Mouse (Mus musculus): ENCODE results near the gene 9430097D07Rik.

Gene 9430097D07Rik

GRCm38 (mm10) chr2:32597248-32597647 is 21.8 kb upstream of the 9430097D07Rik start:
- DNase-seq (ENCODE audit: low spot score), result no peak

- no peak for DNase-seq (ENCODE audit: low spot score)
Measured at GRCm38 (mm10) chr2:32596725-32597124, 21.2 kb upstream of the 9430097D07Rik start.

GRCm38 (mm10) chr2:32591249-32591648 is 15.8 kb upstream of the 9430097D07Rik start:
- no peak for DNase-seq (ENCODE audit: low spot score)

- no peak for DNase-seq (ENCODE audit: low spot score)
Measured at GRCm38 (mm10) chr2:32590224-32590623, 14.7 kb upstream of the 9430097D07Rik start.

- DNase-seq (ENCODE audit: low spot score), result no peak
Measured at GRCm38 (mm10) chr2:32589213-32589795, 13.8 kb upstream of the 9430097D07Rik start.

GRCm38 (mm10) chr2:32587731-32588321 is 12.3 kb upstream of the 9430097D07Rik start:
- DNase-seq (ENCODE audit: low spot score), result no peak

- DNase-seq (ENCODE audit: low spot score), result peak; percentile 73
Measured at GRCm38 (mm10) chr2:32586871-32587351, 11.4 kb upstream of the 9430097D07Rik start, which contains the start of gene St6galnac4. Gene St6galnac4 (plus strand): TSS chr2:32587095.

- no peak for DNase-seq (ENCODE audit: low spot score)
Measured at GRCm38 (mm10) chr2:32585149-32585714, 9.7 kb upstream of the 9430097D07Rik start.

GRCm38 (mm10) chr2:32582830-32583799 is 7.6 kb upstream of the 9430097D07Rik start:
- DNase-seq (ENCODE audit: low spot score), result no peak

- no peak for DNase-seq (ENCODE audit: low spot score)
Measured at GRCm38 (mm10) chr2:32581450-32582095, 6.1 kb upstream of the 9430097D07Rik start.

GRCm38 (mm10) chr2:32578146-32579046 is 2.9 kb upstream of the 9430097D07Rik start:
- no peak for DNase-seq (ENCODE audit: low spot score)

- no peak for DNase-seq (ENCODE audit: low spot score)
Measured at GRCm38 (mm10) chr2:32576532-32576931, 1.0 kb upstream of the 9430097D07Rik start.

GRCm38 (mm10) chr2:32574901-32575585 is 441 bp downstream of the 9430097D07Rik start:
- DNase-seq (ENCODE audit: low spot score), result no peak

- no peak for DNase-seq (ENCODE audit: low spot score)
Measured at GRCm38 (mm10) chr2:32574497-32574896, 987 bp downstream of the 9430097D07Rik start, which contains the start of gene Pip5kl1. Gene Pip5kl1 (plus strand): TSS chr2:32574797.

- DNase-seq (ENCODE audit: low spot score), result no peak
Measured at GRCm38 (mm10) chr2:32572196-32572595, 3.3 kb downstream of the 9430097D07Rik start.

- peak; percentile 70 for DNase-seq (ENCODE audit: low spot score)
Measured at GRCm38 (mm10) chr2:32570698-32571494, 4.6 kb downstream of the 9430097D07Rik start, which contains the start of gene Dpm2. Gene Dpm2 (plus strand): TSS chr2:32570858.

- no peak for DNase-seq (ENCODE audit: low spot score)
Measured at GRCm38 (mm10) chr2:32568941-32569340, 6.5 kb downstream of the 9430097D07Rik start.

GRCm38 (mm10) chr2:32568149-32568548 is 7.3 kb downstream of the 9430097D07Rik start:
- DNase-seq (ENCODE audit: low spot score), result no peak

GRCm38 (mm10) chr2:32566536-32567063 is 8.9 kb downstream of the 9430097D07Rik start:
- no peak for DNase-seq (ENCODE audit: low spot score)

Data from ovary, postnatal 10 days (tissue).